Mouse (Mus musculus): Measurements from ENCODE around the gene Pln. TPM values are rescaled to one million over a fixed set of nuclear protein-coding genes. Genes with fewer than 3 reads are reported as not detected.

Gene Pln
- polyA plus RNA-seq, 1 experiment from 2014 or later, result 1.3 TPM

Other genes with a start within 250 kb of the Pln start
- 6.9 and 7.3 TPM in 2 replicates for gene Cep85l, start 42.3 kb downstream of the Pln start, polyA plus RNA-seq (2014; fragmentation: Nextera tagmentation; extraction: Ambion mirVana)